Mouse (Mus musculus): ENCODE data around the gene Map2k3. TPM values are rescaled to one million over a fixed set of nuclear protein-coding genes. Genes with fewer than 3 reads are reported as not detected.

Map2k3 gene
- total and polyA plus RNA-seq, 3 experiments = 13.7 to 92.5 (median 35.5) TPM

GRCm38 (mm10) chr11:60940501-60940900, 8.7 kb downstream of the Map2k3 start:
- peaks cover 30% of the 10 kb centered on the region for H3K79me2 ChIP-seq (replicated peaks; ENCODE audit: control insufficient read depth, extremely low read depth, insufficient read depth, poor library complexity, severe bottlenecking)
- peaks cover 40 to 82% of the 10 kb centered on the region in 2 experiments for H3K36me3 ChIP-seq (replicated peaks in 1 of 2; ENCODE audit: control insufficient read depth in 1 of 2, insufficient read depth in 1 of 2, low read length in 1 of 2)
- no peaks in the 10 kb centered on the region for H3K27me3 ChIP-seq (replicated peaks)
- dilution Hi-C loops (cut with MboI; ENCODE audit: extremely low pct_ligation_motif_present, extremely low pct_unique_long_range_greater_than_20kb, low sequenced_read_pairs) = no loop called here
- H3K4me1 ChIP-seq (ENCODE audit: control insufficient read depth in 1 of 2, insufficient read depth in 2 of 2) = peaks cover 26 to 54% of the 10 kb centered on the region in 2 experiments
- no peak overlapping the region for H3K4me3 ChIP-seq (replicated peaks in 1 of 3; ENCODE audit: low read depth in 2 of 3, low read length in 2 of 3, poor library complexity in 1 of 3)
- no peak overlapping the region for H3K4me2 ChIP-seq (ENCODE audit: insufficient read depth, low read depth, poor library complexity, severe bottlenecking)
- no peak overlapping the region for H3K27ac ChIP-seq (ENCODE audit: insufficient read depth, low read depth)
- H3K9ac ChIP-seq (ENCODE audit: insufficient read depth, low read depth) = no peak overlapping the region
- H3K9me3 ChIP-seq (replicated peaks; ENCODE audit: low read length) = no peaks in the 10 kb centered on the region
- in situ Hi-C loops (cut with MboI; ENCODE audit: low pct_ligation_motif_present, low pct_unique_long_range_greater_than_20kb, low sequenced_read_pairs) = no loop called here
- no peak for TF ChIP-seq JUND (conservative IDR thresholded peaks at IDR 0.05; ENCODE audit: low read depth, low read length)
- TF ChIP-seq PAX5 (IDR thresholded peaks at IDR 0.05; ENCODE audit: low read length) = no peak
- DNase-seq (ENCODE audit: extremely low read depth) = no peak

GRCm38 (mm10) chr11:60941370-60941769, 9.5 kb downstream of the Map2k3 start:
- Histone ChIP-seq H3K36me3 (replicated peaks in 1 of 2; ENCODE audit: control insufficient read depth in 1 of 2, insufficient read depth in 1 of 2, low read length in 1 of 2) (peaks cover 45 to 90% of the 10 kb centered on the region in 2 experiments), H3K9ac (ENCODE audit: insufficient read depth, low read depth) (no peak overlapping the region), H3K4me2 (ENCODE audit: insufficient read depth, low read depth, poor library complexity, severe bottlenecking) (no peak overlapping the region), H3K27ac (ENCODE audit: insufficient read depth, low read depth) (no peak overlapping the region), H3K9me3 (replicated peaks; ENCODE audit: low read length) (no peaks in the 10 kb centered on the region), H3K4me3 (replicated peaks in 1 of 3; ENCODE audit: low read depth in 2 of 3, low read length in 2 of 3, poor library complexity in 1 of 3) (no peak overlapping the region), H3K79me2 (replicated peaks; ENCODE audit: control insufficient read depth, extremely low read depth, insufficient read depth, poor library complexity, severe bottlenecking) (peaks cover 30% of the 10 kb centered on the region), H3K4me1 (ENCODE audit: control insufficient read depth in 1 of 2, insufficient read depth in 2 of 2) (peaks cover 22 to 45% of the 10 kb centered on the region in 2 experiments), H3K27me3 (replicated peaks) (no peaks in the 10 kb centered on the region)
- no peak for DNase-seq (ENCODE audit: extremely low read depth)
- in situ Hi-C loops (cut with MboI; ENCODE audit: low pct_ligation_motif_present, low pct_unique_long_range_greater_than_20kb, low sequenced_read_pairs) = no loop called here
- no peak for TF ChIP-seq MXI1 (IDR thresholded peaks at IDR 0.05; ENCODE audit: low read depth, low read length)
- no peak for TF ChIP-seq ETS1 (conservative IDR thresholded peaks at IDR 0.05; ENCODE audit: low read depth, low read length)
- TF ChIP-seq NELFE (IDR thresholded peaks at IDR 0.05; ENCODE audit: low read depth, low read length) = no peak
- no peak for TF ChIP-seq RCOR1 (conservative IDR thresholded peaks at IDR 0.05; ENCODE audit: low read depth, low read length)
- TF ChIP-seq E2F4 (IDR thresholded peaks at IDR 0.05; ENCODE audit: insufficient replicate concordance, low read depth, low read length) = no peak
- no peak for TF ChIP-seq RAD21 (IDR thresholded peaks at IDR 0.05; ENCODE audit: low read depth, low read length)
- TF ChIP-seq JUN (IDR thresholded peaks at IDR 0.05; ENCODE audit: insufficient read depth, low read depth, low read length) = no peak
- TF ChIP-seq IRF4 (IDR thresholded peaks at IDR 0.05; ENCODE audit: low read depth, low read length) = no peak
- TF ChIP-seq EP300 (IDR thresholded peaks at IDR 0.05; ENCODE audit: low read length) = no peak
- TF ChIP-seq ZMIZ1 (IDR thresholded peaks at IDR 0.05; ENCODE audit: low read depth, low read length) = no peak
- TF ChIP-seq HCFC1 (IDR thresholded peaks at IDR 0.05; ENCODE audit: low read depth, low read length) = no peak
- no peak for TF ChIP-seq TCF12 (IDR thresholded peaks at IDR 0.05; ENCODE audit: low read depth, low read length)
- no peak for TF ChIP-seq USF1 (IDR thresholded peaks at IDR 0.05; ENCODE audit: low read depth, low read length)
- no peak for TF ChIP-seq GABPA (IDR thresholded peaks at IDR 0.05; ENCODE audit: insufficient replicate concordance, low read depth, low read length)
- dilution Hi-C loops (cut with MboI; ENCODE audit: extremely low pct_ligation_motif_present, extremely low pct_unique_long_range_greater_than_20kb, low sequenced_read_pairs) = no loop called here

Measured in CH12.LX (cell line).